Mouse (Mus musculus) cerebellum, postnatal 25 days (tissue): ENCODE data around the gene Zfp933.
A peak's percentile ranks its signal among the peaks of the same experiment; 100 is the strongest.
"Not testable (repeated sequence)": the region's sequence is repeated elsewhere in the genome, so short reads cannot be mapped to it uniquely, and the experiment has no call there.

Experiments used
- DNase-seq, 2 experiments: peaks; one replicate each; pipeline ENCODE4 v3.0.0; 2021; ENCODE audit warnings: mixed read lengths in 2 of 2

The Zfp933 gene

GRCm38 (mm10) chr4:147850776-147851175 lies 2.6 kb upstream of the Zfp933 start:
- no peak for DNase-seq

- no peak for DNase-seq
Measured at GRCm38 (mm10) chr4:147848584-147848991, 422 bp upstream of the Zfp933 start.

GRCm38 (mm10) chr4:147842871-147843270 lies 5.3 kb downstream of the Zfp933 start:
- no peak for DNase-seq

- DNase-seq: peak; percentile 40 to 67
Measured at GRCm38 (mm10) chr4:147839282-147839681, 8.9 kb downstream of the Zfp933 start.

GRCm38 (mm10) chr4:147824389-147824788 lies 23.8 kb downstream of the Zfp933 start:
- no peak for DNase-seq

GRCm38 (mm10) chr4:147821414-147821813 lies 26.8 kb downstream of the Zfp933 start:
- DNase-seq: not testable (repeated sequence)

GRCm38 (mm10) chr4:147819659-147820058 lies 28.5 kb downstream of the Zfp933 start:
- not testable (repeated sequence) for DNase-seq

- no peak for DNase-seq
Measured at GRCm38 (mm10) chr4:147814592-147815167, 33.5 kb downstream of the Zfp933 start.

GRCm38 (mm10) chr4:147813249-147813765 lies 34.9 kb downstream of the Zfp933 start:
- DNase-seq: no peak

DNA sequence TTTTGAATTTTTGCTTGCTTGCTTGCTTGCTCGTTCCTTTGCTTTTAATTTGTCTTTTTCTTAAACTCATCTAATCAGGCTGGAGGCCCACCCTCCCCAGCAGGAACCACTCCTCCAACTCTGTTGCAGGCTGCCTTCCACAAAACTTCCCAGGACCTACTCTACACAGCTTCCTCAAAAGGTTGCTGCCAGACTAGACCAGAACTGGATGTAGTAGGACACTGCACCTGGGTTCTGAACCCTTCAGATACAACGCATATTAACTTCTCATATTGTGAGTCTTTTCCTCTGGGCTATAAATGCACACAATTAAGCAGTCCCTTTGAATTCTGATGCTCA lies 38.2 kb downstream of the Zfp933 start:
- DNase-seq: not testable (repeated sequence)

GRCm38 (mm10) chr4:147809292-147809965 lies 38.7 kb downstream of the Zfp933 start, which contains the start of gene Zfp984:
Gene Zfp984 (minus strand): TSS chr4:147809788.
- not testable (repeated sequence) for DNase-seq

DNA sequence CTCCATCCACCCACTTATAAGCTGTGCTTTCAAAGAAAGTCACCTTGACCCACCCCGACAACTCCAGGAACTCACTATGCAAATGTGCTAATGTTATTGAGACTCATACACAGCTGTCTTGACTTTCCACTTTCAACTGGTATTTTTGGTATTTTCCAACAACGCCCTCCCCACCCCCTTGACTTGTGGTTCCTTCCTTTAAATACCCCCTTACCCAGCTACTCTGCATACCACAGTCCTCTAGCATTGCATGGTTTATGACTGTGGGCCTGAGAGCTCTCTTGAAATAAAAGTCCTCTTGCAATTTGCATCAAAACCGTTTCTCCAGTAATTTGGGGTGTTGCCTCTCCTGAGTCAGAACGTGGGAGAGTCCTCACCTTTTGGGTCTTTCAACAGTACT lies 39.7 kb downstream of the Zfp933 start:
- DNase-seq: not testable (repeated sequence)

- not testable (repeated sequence) for DNase-seq
Measured at GRCm38 (mm10) chr4:147795308-147795707, 52.9 kb downstream of the Zfp933 start.

GRCm38 (mm10) chr4:147794026-147794665 lies 54.0 kb downstream of the Zfp933 start:
- DNase-seq: not testable (repeated sequence)

DNA sequence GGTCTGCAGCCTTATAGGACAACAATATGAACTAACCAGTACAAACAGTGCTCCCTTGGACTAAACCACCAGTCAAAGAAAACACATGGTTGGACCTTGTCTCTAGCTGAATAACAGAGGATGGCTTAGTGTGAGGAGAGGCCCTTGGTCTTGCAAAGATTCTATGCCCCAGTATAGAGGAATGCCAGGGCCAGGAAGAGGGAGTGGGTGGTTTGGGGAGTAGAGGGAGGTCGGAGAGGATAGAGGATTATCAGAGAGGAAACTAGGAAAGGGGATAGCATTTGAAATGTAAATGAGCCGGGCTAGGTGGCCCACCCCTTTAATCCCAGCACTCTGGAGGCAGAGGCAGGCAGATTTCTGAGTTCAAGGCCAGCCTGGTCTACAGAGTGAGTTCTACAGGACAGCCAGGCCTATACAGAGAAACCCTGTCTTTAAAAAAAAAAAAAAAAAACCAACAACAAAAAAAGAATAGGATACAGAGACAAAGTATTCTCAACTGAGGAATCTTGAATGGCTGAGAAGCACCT lies 54.7 kb downstream of the Zfp933 start:
- not testable (repeated sequence) for DNase-seq

DNA sequence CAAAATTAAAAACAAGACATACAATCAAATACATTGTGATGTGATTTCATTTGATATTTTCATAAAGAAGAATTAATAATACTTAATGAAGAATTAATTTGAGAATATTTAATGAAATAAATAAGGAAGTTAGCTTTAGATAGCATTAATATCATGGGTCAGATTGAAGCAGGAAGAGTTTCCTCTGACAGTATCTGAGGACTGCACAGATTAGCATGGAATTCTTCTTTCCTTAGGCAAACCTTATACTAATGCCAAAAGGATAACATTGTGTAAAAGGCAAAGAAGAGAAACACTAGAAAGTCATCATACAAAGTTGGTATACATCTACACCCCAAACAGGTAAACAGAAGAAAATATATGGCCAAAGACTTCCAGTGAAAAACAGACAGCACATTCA lies 56.4 kb downstream of the Zfp933 start:
- not testable (repeated sequence) for DNase-seq
